Mouse (Mus musculus): Measurements from ENCODE around the gene Fry. TPM values are rescaled to one million over a fixed set of nuclear protein-coding genes. Genes with fewer than 3 reads are reported as not detected.
A peak's percentile ranks its signal among the peaks of the same experiment; 100 is the strongest.

Gene Fry
- total RNA-seq, 2 experiments from 2014 or later: 196 to 210 TPM

- no peak for DNase-seq (ENCODE audit: low spot score in 2 of 2)
Observed at GRCm38 (mm10) chr5:150265005-150265404, 146.6 kb downstream of the Fry start.

GRCm38 (mm10) chr5:150265953-150266352 lies 147.5 kb downstream of the Fry start:
- DNase-seq (ENCODE audit: low spot score in 2 of 2): no peak

GRCm38 (mm10) chr5:150268261-150268660 lies 149.8 kb downstream of the Fry start:
- no peak for DNase-seq (ENCODE audit: low spot score in 2 of 2)

- no peak for DNase-seq (ENCODE audit: low spot score in 2 of 2)
Observed at GRCm38 (mm10) chr5:150270468-150270867, 152.0 kb downstream of the Fry start.

- DNase-seq (ENCODE audit: low spot score in 2 of 2): no peak
Observed at GRCm38 (mm10) chr5:150272173-150272572, 153.7 kb downstream of the Fry start.

GRCm38 (mm10) chr5:150275314-150275713 lies 156.9 kb downstream of the Fry start:
- DNase-seq (ENCODE audit: low spot score in 2 of 2): no peak

- DNase-seq (ENCODE audit: low spot score in 2 of 2): peak in 1 of 2 experiments; percentile 41
Observed at GRCm38 (mm10) chr5:150276611-150277010, 158.2 kb downstream of the Fry start.

GRCm38 (mm10) chr5:150279387-150279786 lies 160.9 kb downstream of the Fry start:
- no peak for DNase-seq (ENCODE audit: low spot score in 2 of 2)

GRCm38 (mm10) chr5:150281084-150281483 lies 162.6 kb downstream of the Fry start:
- DNase-seq (ENCODE audit: low spot score in 2 of 2): no peak

GRCm38 (mm10) chr5:150282091-150282490 lies 163.6 kb downstream of the Fry start:
- DNase-seq (ENCODE audit: low spot score in 2 of 2): no peak

GRCm38 (mm10) chr5:150287949-150288348 lies 169.5 kb downstream of the Fry start:
- DNase-seq (ENCODE audit: low spot score in 2 of 2): no peak

- peak; percentile 54 to 72 for DNase-seq (ENCODE audit: low spot score in 2 of 2)
Observed at GRCm38 (mm10) chr5:150289611-150290010, 171.2 kb downstream of the Fry start.

- no peak for DNase-seq (ENCODE audit: low spot score in 2 of 2)
Observed at GRCm38 (mm10) chr5:150290494-150291199, 172.2 kb downstream of the Fry start.

- DNase-seq (ENCODE audit: low spot score in 2 of 2): no peak
Observed at GRCm38 (mm10) chr5:150291216-150291615, 172.8 kb downstream of the Fry start.

GRCm38 (mm10) chr5:150292186-150292585 lies 173.7 kb downstream of the Fry start:
- no peak for DNase-seq (ENCODE audit: low spot score in 2 of 2)

- DNase-seq (ENCODE audit: low spot score in 2 of 2): no peak
Observed at GRCm38 (mm10) chr5:150294306-150294705, 175.9 kb downstream of the Fry start.

GRCm38 (mm10) chr5:150295096-150295495 lies 176.7 kb downstream of the Fry start:
- peak; percentile 29 to 77 for DNase-seq (ENCODE audit: low spot score in 2 of 2)

- no peak for DNase-seq (ENCODE audit: low spot score in 2 of 2)
Observed at GRCm38 (mm10) chr5:150298969-150299368, 180.5 kb downstream of the Fry start.

GRCm38 (mm10) chr5:150302123-150302522 lies 183.7 kb downstream of the Fry start:
- DNase-seq (ENCODE audit: low spot score in 2 of 2): no peak

GRCm38 (mm10) chr5:150302996-150303395 lies 184.6 kb downstream of the Fry start:
- DNase-seq (ENCODE audit: low spot score in 2 of 2): no peak

GRCm38 (mm10) chr5:150306497-150306896 lies 188.1 kb downstream of the Fry start:
- DNase-seq (ENCODE audit: low spot score in 2 of 2): no peak

- no peak for DNase-seq (ENCODE audit: low spot score in 2 of 2)
Observed at GRCm38 (mm10) chr5:150313229-150313628, 194.8 kb downstream of the Fry start.

GRCm38 (mm10) chr5:150314582-150314981 lies 196.1 kb downstream of the Fry start:
- DNase-seq (ENCODE audit: low spot score in 2 of 2): no peak

Measured in layer of hippocampus, adult 18-20 months (tissue).